Mouse (Mus musculus) cerebellum, postnatal 4 days (tissue): ENCODE results near the gene Mrps36.
"Not testable (repeated sequence)": the region's sequence is repeated elsewhere in the genome, so short reads cannot be mapped to it uniquely, and the experiment has no call there.

Experiments used
- DNase-seq, 2 experiments: peaks; one replicate each; pipeline ENCODE4 v3.0.0; 2022; ENCODE audit warnings: low spot score in 2 of 2, mixed read lengths in 1 of 2

Mrps36 gene

GRCm38 (mm10) chr13:100732756-100733155, 11.7 kb downstream of the Mrps36 start:
- DNase-seq = no peak

DNA sequence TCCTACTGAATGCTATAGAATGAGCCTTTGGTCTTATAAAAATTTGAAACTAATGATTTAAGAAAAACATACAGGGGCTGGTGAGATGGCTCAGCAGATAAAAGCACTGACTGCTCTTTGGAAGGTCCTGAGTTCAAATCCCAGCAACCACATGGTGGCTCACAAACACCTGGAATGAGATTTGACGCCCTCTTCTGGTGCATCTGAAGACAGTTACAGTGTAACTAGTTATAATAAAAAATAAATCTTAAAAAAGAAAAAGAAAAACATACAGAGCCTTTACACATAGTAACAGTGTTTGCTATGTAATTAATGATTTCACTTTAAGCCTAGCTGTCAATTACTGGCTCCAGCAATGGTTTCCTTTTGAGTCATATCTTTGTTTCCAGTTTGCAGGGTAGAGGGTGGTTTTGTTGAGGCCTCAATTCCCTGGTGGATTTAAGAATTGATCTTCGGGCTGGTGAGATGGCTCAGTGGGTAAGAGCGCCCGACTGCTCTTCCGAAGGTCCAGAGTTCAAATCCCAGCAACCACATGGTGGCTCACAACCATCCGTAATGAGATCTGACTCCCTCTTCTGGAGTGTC, 12.9 kb downstream of the Mrps36 start:
- not testable (repeated sequence) for DNase-seq

DNA sequence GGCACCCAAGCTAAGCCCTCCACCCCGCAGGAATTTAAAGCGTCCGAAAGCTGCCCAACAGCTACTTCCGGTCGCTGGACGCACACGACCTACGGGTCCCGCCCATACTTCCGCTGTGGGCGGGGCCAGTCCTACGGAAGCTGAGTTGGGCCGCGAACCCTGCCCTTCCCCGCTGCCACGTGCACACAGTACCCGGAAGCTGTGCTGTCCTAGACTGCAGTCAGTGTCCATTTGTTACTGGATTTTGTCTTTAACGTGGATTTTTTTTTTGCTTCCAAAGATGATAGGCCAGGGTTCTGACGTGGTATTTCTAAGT, 13.6 kb downstream of the Mrps36 start, which contains the start of gene Cdk7:
Gene Cdk7 (minus strand): TSS at position 79 of the 316 bp plus-strand sequence.
- peak; percentile 72 to 90 for DNase-seq

- no peak for DNase-seq
These were observed 14.2 kb downstream of the Mrps36 start for GRCm38 (mm10) chr13:100730153-100730860.

GRCm38 (mm10) chr13:100728530-100728929, 15.9 kb downstream of the Mrps36 start:
- DNase-seq = not testable (repeated sequence)

GRCm38 (mm10) chr13:100728086-100728485, 16.4 kb downstream of the Mrps36 start:
- no peak for DNase-seq

- DNase-seq = no peak
These were observed 19.3 kb downstream of the Mrps36 start for GRCm38 (mm10) chr13:100725194-100725593.

- DNase-seq = peak in 1 of 2 experiments; percentile 20
These were observed 20.3 kb downstream of the Mrps36 start for GRCm38 (mm10) chr13:100724051-100724754.

DNA sequence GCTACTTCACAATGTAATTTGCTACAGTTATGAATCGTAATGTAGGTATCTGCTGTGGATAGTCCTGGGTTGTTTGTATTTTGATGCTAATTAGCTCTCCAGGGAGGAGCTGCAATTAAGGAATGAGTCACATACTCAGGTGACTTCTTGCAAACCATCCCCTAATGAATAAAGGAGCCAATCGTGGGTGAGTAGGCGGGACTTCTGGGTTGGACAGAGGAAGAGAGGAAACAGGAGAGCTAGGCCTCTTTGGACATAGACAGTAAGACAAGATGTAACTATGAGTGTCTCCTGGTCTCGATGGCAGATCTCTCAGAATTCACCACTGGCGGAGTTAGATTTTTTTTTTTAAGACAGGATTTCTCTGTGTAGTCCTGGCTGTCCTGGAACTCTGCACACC, 22.8 kb downstream of the Mrps36 start:
- no peak for DNase-seq

DNA sequence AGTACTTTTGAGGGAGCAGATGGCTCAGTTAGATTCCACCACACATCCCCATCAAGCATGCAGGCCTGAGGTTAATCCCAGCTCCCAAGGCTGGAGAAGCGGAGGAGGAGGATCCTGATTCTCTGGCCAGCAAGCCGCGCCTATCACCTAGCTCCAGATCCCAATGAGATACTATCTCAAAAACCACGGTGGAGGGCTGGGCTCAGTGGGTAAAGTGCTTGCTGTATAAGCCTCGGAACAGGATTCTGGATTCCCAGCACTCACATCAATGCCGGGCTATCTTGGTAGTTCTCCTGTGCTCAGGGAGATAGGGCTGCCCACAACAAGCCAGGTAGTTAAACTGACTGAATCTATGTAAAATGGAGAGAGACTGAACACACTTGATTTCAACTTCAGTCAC, 29.0 kb downstream of the Mrps36 start:
- no peak for DNase-seq

- DNase-seq = no peak
These were observed 38.3 kb downstream of the Mrps36 start for GRCm38 (mm10) chr13:100706206-100706605.

DNA sequence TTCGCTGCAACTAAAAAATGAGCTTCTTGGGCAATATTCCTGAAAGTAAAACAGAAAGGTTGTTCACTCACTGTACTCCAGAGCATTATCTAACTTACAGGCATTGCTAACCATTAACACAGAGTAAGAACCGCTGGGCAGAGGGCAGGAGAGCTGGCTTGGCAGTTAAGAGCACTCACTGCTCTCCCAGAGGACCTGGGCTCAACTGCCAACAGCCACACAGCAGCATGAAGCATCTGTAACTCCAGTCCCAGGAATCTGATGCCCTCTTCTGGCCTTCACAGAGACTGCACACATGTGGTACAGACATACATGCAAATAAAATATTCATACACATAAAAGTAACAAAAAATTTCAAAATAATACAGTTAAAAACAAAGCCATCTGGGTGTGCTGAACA, 41.0 kb downstream of the Mrps36 start:
- no peak for DNase-seq

DNA sequence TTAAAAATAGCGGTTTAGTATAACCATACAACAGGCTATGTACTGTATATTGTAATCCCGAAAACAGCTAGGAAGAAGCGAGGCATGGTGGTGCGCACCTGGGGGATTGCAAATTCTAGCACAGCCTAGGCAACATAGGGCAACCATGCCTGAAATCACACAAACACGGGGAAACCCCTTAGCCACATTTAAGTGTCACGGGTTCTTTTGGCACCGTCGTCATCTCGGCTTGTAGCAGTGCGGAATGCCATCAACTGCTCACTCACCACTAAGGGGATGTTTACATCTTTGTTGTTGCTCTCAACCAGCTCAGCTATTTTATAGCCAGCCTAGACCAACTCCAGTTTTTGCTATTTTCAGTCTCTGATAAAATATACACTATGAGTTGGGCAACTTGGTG, 45.6 kb downstream of the Mrps36 start:
- DNase-seq = no peak

GRCm38 (mm10) chr13:100697541-100697940, 46.9 kb downstream of the Mrps36 start:
- DNase-seq = no peak

- DNase-seq = no peak
These were observed 56.9 kb downstream of the Mrps36 start for GRCm38 (mm10) chr13:100687513-100687912.
